Mouse (Mus musculus): Measurements from ENCODE around the gene Gas1. TPM values are rescaled to one million over a fixed set of nuclear protein-coding genes. Genes with fewer than 3 reads are reported as not detected.

Gas1 gene
- polyA plus RNA-seq, 1 experiment from 2014 or later, result 15.1 TPM

DNA sequence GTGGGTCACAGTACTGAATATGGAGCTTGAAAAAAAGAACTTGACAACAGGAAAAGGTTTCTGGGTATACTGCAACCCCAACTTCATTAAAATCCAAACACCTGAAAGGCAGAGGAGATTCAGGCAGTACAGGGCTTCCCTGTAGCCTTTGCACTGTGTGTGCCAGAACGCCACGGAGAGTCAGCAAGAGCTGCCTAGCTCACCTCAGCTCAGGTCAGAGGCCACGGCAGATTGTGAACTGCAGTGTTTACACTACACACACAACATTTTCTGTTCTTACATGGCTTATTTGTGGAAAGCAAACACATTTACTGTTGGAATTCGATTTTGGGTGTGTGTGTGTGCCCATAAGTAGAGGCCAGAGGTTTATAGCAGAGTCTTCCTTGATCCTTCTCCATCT is 5.2 kb upstream of the Gas1 start:
- Histone ChIP-seq H3K9ac (no peak overlapping the region), H3K9me3 (no peaks in the 10 kb centered on the region), H3K4me1 (peaks cover 8% of the 10 kb centered on the region), H3K4me3 (no peak overlapping the region), H3K27ac (no peak overlapping the region), H3K36me3 (replicated peaks) (no peaks in the 10 kb centered on the region), H3K27me3 (replicated peaks) (no peaks in the 10 kb centered on the region), H3K4me2 (no peak overlapping the region)
- WGBS, result 69% methylated on average over 4 of the region's 4 CpGs
- no peak for ATAC-seq (replicated peaks)

DNA sequence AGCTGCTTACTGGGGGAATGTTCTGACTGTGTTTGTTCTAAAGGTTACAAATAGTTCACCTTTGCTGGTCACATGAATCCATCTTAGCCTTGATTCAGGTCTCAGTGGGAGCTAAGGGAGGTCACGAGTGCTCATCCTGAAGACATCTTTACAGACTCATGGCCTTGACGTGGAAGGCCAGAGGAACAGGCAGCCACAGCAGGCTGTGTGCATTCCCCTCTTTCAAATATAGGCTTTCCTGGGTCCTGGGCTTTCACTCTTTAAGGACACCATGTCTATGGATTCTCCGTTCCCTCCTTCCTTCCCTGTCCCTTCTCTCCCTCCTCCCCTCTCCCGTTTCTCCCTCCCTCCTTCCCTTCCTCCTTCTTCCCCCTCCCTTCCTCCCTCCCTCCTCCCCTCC is 2.5 kb upstream of the Gas1 start:
- Histone ChIP-seq H3K36me3 (replicated peaks) (no peaks in the 10 kb centered on the region), H3K27me3 (replicated peaks) (no peaks in the 10 kb centered on the region), H3K4me2 (no peak overlapping the region), H3K9me3 (no peaks in the 10 kb centered on the region), H3K4me3 (no peak overlapping the region), H3K4me1 (peaks cover 25% of the 10 kb centered on the region), H3K9ac (no peak overlapping the region), H3K27ac (no peak overlapping the region)
- WGBS, result 85% methylated on average over 4 of the region's 4 CpGs
- ATAC-seq (replicated peaks), result no peak

DNA sequence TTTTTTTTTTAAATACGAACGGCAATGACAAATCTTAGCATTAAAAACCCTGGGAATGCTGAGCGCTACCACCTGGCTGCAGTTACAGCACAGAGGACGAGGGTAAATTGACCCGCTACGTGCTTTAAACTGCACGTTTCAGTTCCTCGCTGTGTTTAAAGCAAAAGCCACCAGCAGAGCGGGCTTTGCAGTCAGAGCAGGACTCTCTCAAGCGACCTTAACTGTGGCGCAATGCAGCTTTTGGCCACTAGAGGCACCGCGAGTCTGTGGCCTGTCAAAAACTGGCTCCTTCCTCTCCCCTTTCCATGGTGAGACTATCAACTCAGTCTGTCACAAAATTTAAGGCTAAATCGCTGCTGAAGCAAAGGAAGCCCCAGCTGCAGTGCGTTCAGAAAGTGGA is 1.3 kb upstream of the Gas1 start:
- no peaks in the 10 kb centered on the region for H3K9me3 ChIP-seq
- H3K36me3 ChIP-seq (replicated peaks), result no peaks in the 10 kb centered on the region
- under 1% methylated on average over 15 of the region's 15 CpGs for WGBS
- peak overlapping the region; percentile 98 for H3K4me2 ChIP-seq
- no peak for ATAC-seq (replicated peaks)
- H3K4me3 ChIP-seq, result peak overlapping the region; percentile 77
- H3K27me3 ChIP-seq (replicated peaks), result no peaks in the 10 kb centered on the region
- H3K4me1 ChIP-seq, result peaks cover 33% of the 10 kb centered on the region
- H3K27ac ChIP-seq, result peak overlapping the region; percentile 73
- no peak overlapping the region for H3K9ac ChIP-seq

DNA sequence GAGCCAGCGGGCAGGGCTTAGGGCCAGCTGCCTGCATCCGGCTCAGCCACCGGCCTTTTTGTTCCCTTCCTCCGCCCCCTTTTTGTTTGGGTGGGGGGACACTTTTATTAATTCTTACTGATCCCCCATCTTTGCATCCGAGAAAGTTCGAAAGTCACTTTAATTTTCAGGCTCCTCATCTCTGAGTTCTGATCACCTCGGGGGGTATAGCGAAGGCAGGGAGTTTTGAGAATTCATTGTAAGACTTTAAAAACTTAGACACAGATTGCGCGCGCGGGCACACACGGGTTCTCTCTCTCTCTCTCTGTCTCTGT is 589 bp upstream of the Gas1 start:
- Histone ChIP-seq H3K4me2 (peak overlapping the region; percentile 98), H3K27me3 (replicated peaks) (no peaks in the 10 kb centered on the region), H3K4me1 (peaks cover 40% of the 10 kb centered on the region), H3K9ac (0 out of 2 replicates have a peak overlapping the region, but pooled peaks have one; percentile 2), H3K9me3 (no peaks in the 10 kb centered on the region), H3K36me3 (replicated peaks) (no peaks in the 10 kb centered on the region), H3K4me3 (peak overlapping the region; percentile 77), H3K27ac (peak overlapping the region; percentile 38; the same call in 1 of the 2 replicates)
- ATAC-seq (replicated peaks), result no peak
- WGBS, result under 1% methylated on average over 13 of the region's 13 CpGs

DNA sequence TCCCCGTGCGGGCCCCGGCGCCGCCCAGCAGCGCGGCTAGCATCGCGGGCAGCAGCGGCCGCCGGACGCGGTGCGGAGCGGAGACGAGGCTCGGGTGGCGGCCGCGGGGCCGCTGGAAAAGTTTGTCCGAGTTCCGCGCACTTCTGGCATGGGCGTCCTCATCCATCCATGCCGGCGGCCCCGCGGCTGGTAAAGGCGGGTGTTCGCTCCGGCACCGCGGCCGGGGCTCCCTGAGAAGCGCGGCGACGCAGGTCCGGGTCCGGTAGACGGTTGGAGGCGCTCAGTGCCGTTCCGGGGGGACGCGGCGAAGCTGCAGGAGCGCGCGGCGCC is 424 bp downstream of the Gas1 start:
- Histone ChIP-seq H3K4me3 (peak overlapping the region; percentile 77), H3K4me1 (peaks cover 50% of the 10 kb centered on the region), H3K4me2 (peak overlapping the region; percentile 98), H3K9me3 (no peaks in the 10 kb centered on the region), H3K36me3 (replicated peaks) (no peaks in the 10 kb centered on the region), H3K27ac (peak overlapping the region; percentile 88), H3K27me3 (replicated peaks) (0 out of 2 replicates have a peak, but pooled peaks cover 5% of the 10 kb centered on the region), H3K9ac (peak overlapping the region; percentile 77)
- no peak for ATAC-seq (replicated peaks)
- WGBS, result under 1% methylated on average over 53 of the region's 53 CpGs

DNA sequence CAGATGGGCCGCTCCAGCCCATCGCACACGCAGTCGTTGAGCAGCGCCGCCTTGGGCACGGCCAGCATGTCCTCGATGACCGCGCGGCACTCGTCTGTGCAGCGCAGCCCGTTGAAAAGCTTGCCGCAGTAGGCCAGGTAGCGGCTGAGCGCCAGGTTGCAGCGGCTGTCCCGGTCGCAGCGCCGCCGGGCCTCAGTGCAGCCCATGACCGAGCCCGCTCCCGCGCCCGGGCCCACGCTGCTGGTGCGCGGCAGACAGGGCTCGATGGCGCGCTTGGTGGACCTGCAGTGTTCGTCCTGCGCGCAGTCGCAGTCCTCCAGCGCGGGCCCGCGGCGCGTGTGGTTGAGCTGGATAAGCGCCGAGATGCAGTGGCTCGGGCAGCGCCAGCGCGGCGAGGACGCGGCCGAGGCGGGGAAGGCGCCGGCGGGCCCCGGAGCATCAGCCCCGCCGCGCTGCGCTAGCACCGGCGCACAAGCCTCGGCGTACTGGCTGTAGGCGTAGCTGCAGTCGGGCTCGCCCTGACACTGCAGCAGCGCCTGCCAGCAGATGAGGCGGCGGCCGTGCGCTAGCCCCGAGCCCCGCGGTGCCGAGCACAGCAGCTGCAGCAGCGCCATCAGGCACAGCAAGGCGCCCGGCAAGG is 909 bp downstream of the Gas1 start:
- Histone ChIP-seq H3K9ac (peak overlapping the region; percentile 77), H3K4me2 (peak overlapping the region; percentile 98), H3K4me1 (peaks cover 54% of the 10 kb centered on the region), H3K27ac (peak overlapping the region; percentile 88), H3K4me3 (peak overlapping the region; percentile 77), H3K36me3 (replicated peaks) (no peaks in the 10 kb centered on the region), H3K9me3 (no peaks in the 10 kb centered on the region), H3K27me3 (replicated peaks) (0 out of 2 replicates have a peak, but pooled peaks cover 5% of the 10 kb centered on the region)
- WGBS, result under 1% methylated on average over 82 of the region's 82 CpGs
- ATAC-seq (replicated peaks), result peak; percentile 80

DNA sequence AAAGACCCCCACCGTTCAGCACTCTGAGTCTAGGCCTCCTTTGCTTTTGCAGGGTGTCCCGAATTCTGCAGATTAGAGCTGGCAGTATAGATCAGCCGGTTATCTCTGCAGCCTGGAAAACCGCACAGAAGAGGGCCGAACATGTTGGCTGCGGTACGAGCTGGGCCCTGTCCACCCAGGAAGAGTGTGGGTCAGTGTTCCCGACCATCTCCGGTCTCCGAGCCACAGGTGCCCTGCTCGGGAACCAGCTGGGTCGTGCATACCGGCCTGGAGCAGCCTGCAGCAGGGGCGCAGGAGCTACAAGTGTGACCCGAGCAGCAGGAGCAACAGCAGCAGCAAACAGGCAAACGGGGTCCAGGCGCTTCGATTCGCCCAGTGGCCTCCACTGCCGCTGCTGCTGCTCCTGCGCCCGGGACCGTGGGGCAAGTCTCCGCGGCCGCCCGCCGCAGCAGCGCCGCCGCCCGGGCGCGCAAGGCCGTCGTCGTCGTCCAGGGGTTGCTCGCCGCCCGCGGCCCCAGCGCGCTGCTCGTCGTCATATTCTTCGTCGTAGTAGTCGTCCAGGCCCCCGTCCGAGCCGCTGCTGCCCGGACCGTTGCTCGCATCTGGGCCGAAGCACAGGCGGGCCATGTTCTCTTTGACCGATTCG is 1.6 kb downstream of the Gas1 start:
- Histone ChIP-seq H3K9ac (peak overlapping the region; percentile 77), H3K27ac (peak overlapping the region; percentile 88), H3K4me2 (peak overlapping the region; percentile 98), H3K36me3 (replicated peaks) (no peaks in the 10 kb centered on the region), H3K4me1 (peaks cover 59% of the 10 kb centered on the region), H3K9me3 (no peaks in the 10 kb centered on the region), H3K4me3 (peak overlapping the region; percentile 77), H3K27me3 (replicated peaks) (0 out of 2 replicates have a peak, but pooled peaks cover 5% of the 10 kb centered on the region)
- under 1% methylated on average over 59 of the region's 59 CpGs for WGBS
- peak; percentile 18 for ATAC-seq (replicated peaks)

DNA sequence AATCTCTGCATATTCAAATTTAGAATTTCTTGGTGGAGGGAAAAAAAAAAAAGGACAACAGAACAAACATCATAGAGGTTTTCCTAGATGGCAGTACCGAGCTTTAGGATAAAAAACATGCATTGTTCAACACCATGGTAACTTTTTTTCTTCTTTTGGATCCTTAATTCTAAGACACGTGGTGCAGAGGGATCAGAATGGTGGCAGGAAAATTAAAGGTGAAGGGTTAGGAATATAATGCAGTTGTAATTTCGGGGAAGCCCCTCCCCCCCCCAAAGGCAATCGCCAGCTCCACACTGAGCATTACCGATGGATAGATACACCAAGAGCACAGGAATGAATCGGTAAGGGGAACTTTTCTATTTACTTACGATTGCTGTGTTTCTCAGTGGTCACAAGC is 2.2 kb downstream of the Gas1 start:
- peak overlapping the region; percentile 77 for H3K9ac ChIP-seq
- H3K27me3 ChIP-seq (replicated peaks), result 0 out of 2 replicates have a peak, but pooled peaks cover 5% of the 10 kb centered on the region
- under 1% methylated on average over 7 of the region's 7 CpGs for WGBS
- H3K4me2 ChIP-seq, result peak overlapping the region; percentile 98
- H3K9me3 ChIP-seq, result no peaks in the 10 kb centered on the region
- peaks cover 59% of the 10 kb centered on the region for H3K4me1 ChIP-seq
- H3K36me3 ChIP-seq (replicated peaks), result no peaks in the 10 kb centered on the region
- peak overlapping the region; percentile 77 for H3K4me3 ChIP-seq
- H3K27ac ChIP-seq, result peak overlapping the region; percentile 88; the same call in 1 of the 2 replicates
- ATAC-seq (replicated peaks), result no peak

DNA sequence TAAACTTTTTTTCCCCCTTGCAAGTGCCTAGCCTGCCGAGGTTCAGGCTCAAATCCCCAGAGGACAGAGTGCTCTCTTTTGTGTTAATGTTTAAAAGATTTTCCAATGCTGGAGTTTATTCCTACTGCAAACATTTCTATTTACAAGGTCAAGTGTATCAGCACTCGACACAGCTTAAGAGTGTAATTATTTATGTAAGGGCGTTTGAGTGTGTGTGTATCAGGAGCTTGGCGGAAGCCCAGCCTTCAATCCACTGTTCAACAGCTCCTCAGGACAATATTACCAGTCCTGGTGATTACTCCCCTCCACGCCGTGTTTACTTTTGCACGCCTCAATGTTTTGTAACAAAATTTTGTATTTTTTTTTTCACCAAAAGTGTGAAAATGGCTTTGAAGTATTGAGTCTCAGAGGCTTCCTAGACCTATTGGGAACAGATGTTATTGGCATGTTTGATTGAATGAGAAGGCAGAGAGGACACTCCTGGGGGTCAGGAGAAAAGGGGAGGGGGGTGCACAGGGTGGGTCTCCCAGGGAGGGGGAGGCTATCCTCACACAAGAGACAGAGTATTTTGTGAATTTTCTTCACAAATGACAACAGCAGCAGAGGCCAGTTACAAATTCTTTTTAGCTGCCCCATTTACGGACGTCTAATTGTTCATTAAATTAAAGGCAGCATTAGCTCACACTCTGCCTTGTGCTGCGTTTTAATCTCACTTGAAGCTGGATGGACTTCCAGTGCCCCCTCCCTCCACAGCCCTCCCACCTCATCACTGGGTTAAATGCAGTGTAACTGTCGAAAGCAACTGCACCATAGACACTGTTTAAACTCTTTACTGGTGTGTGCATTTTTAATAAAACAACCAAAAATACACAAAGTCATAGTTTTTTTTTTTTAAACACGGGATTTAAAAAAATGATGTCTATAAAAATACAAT is 3.3 kb downstream of the Gas1 start:
- Histone ChIP-seq H3K4me1 (peaks cover 59% of the 10 kb centered on the region), H3K9ac (no peak overlapping the region), H3K27ac (no peak overlapping the region), H3K4me2 (peak overlapping the region; percentile 98), H3K4me3 (peak overlapping the region; percentile 77), H3K36me3 (replicated peaks) (no peaks in the 10 kb centered on the region), H3K27me3 (replicated peaks) (peaks cover 11% of the 10 kb centered on the region; the same call in 1 of the 2 replicates), H3K9me3 (no peaks in the 10 kb centered on the region)
- no peak for ATAC-seq (replicated peaks)
- 5% methylated on average over 12 of the region's 12 CpGs for WGBS

DNA sequence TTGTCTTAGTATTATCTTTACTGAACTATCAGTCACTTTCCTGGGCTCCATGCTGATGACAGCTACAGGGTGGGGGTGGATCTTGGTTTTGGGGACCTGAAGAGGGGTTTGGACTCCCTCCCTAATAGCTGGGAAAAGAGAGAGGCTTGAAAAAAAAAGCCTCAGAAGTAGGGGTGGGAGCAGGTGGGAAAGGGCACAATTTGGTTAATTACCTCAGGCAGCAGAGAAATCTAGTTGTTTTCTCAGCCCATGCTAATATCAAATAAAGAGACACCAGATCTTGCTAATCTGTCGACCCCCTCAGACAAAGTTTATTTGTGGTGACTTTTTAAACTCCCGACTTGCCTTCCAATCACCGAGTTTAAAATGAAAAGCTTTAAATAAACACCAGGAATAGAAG is 4.0 kb downstream of the Gas1 start:
- H3K4me3 ChIP-seq, result no peak overlapping the region
- no peak for ATAC-seq (replicated peaks)
- no peak overlapping the region for H3K9ac ChIP-seq
- H3K27ac ChIP-seq, result no peak overlapping the region
- H3K4me2 ChIP-seq, result peak overlapping the region; percentile 98; the same call in 1 of the 2 replicates
- H3K27me3 ChIP-seq (replicated peaks), result peaks cover 13% of the 10 kb centered on the region; the same call in 1 of the 2 replicates
- no peaks in the 10 kb centered on the region for H3K36me3 ChIP-seq (replicated peaks)
- peaks cover 57% of the 10 kb centered on the region for H3K4me1 ChIP-seq
- 7% methylated on average over 3 of the region's 3 CpGs for WGBS
- H3K9me3 ChIP-seq, result no peaks in the 10 kb centered on the region

DNA sequence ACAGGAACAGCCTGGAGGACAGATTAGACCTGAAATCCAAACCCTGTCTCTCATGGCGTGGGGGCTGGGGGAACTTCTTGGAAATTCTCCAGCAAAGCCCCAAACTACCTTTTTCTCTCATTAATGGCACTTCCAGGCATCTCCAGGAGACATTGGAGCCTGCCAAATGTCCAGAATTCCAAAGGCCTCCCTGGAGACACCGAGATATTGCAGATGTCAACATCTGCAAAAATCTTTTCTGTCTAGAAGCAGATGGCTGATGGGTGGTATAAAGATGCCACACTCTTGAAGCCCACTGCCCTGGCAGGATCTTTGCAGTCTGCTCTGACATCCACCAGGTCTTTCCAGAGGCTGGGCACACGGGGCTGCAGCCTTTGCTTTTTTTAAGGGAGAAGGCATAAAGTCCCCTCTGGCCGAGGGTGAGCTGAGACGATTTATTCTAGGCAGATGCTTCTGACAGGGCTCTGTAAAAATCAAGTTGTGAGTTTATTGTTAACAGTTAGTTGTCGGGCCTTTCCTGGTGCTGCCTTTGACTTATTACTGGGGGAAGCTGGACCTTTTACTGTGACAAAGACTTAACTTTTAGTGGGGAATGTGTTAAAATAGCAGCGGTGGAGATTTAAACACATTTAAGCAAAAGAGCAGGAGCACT is 4.7 kb downstream of the Gas1 start:
- no peak for ATAC-seq (replicated peaks)
- Histone ChIP-seq H3K4me1 (peaks cover 53% of the 10 kb centered on the region), H3K9me3 (no peaks in the 10 kb centered on the region), H3K36me3 (replicated peaks) (no peaks in the 10 kb centered on the region), H3K9ac (no peak overlapping the region), H3K4me3 (no peak overlapping the region), H3K27me3 (replicated peaks) (peaks cover 13% of the 10 kb centered on the region; the same call in 1 of the 2 replicates), H3K27ac (no peak overlapping the region; the same call in 1 of the 2 replicates), H3K4me2 (no peak overlapping the region)
- 17% methylated on average over 7 of the region's 7 CpGs for WGBS

DNA sequence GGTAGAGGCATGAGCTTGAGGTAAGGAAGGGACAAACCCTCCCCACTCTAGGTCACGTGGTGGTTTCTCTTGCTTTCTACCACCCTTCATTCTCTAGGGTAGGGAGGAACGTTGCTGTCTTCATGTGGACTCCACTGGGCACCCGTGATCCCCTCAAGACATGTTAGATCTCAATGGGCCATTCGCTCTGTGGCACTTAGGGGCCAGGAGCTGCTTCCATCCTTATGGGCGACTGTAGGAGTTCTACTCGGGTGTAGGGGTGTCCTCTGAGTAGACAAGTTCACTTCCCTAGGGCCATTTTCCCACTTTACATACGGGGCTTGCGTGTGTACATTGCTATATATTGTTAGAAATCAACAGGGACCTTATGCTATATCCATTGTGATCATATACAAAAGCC is 5.4 kb downstream of the Gas1 start:
- Histone ChIP-seq H3K27ac (no peak overlapping the region), H3K4me1 (peaks cover 49% of the 10 kb centered on the region), H3K9ac (no peak overlapping the region), H3K36me3 (replicated peaks) (no peaks in the 10 kb centered on the region), H3K27me3 (replicated peaks) (peaks cover 13% of the 10 kb centered on the region; the same call in 1 of the 2 replicates), H3K4me2 (no peak overlapping the region), H3K4me3 (no peak overlapping the region), H3K9me3 (no peaks in the 10 kb centered on the region)
- WGBS, result 62% methylated on average over 8 of the region's 8 CpGs
- no peak for ATAC-seq (replicated peaks)
